Mouse (Mus musculus) kidney, embryonic 16.5 days (tissue): ENCODE results near the gene Zup1. TPM values are rescaled to one million over a fixed set of nuclear protein-coding genes. Genes with fewer than 3 reads are reported as not detected.
"Not testable (repeated sequence)": the region's sequence is repeated elsewhere in the genome, so short reads cannot be mapped to it uniquely, and the experiment has no call there.

Source experiments
- ATAC-seq: fragments of 200-750 bp; cut with Nextera tagmentation; 2 replicates; pipeline ENCODE4 v1.8.0; 2017; ENCODE audit warnings: moderate TSS enrichment; ENCODE audit not compliant: low FRiP score, low TSS enrichment
- H3K27ac ChIP-seq: fragments of 300-500 bp; sonication (generic); 2 replicates; pipeline ENCODE4 v1.5.1; 2014; ENCODE audit warnings: low read length
- H3K27me3 ChIP-seq: fragments of 300-500 bp; sonication (generic); 2 replicates; pipeline ENCODE4 v1.6.1; 2014; ENCODE audit warnings: low read length, control low read depth, mixed read lengths; ENCODE audit not compliant: insufficient read depth
- H3K36me3 ChIP-seq: fragments of 300-500 bp; sonication (generic); 2 replicates; pipeline ENCODE4 v1.6.1; 2014; ENCODE audit warnings: low read length, control low read depth, mixed read lengths; ENCODE audit not compliant: insufficient read depth
- H3K4me1 ChIP-seq: fragments of 300-500 bp; sonication (generic); 2 replicates; pipeline ENCODE4 v1.6.1; 2014; ENCODE audit warnings: low read length, control low read depth, mixed read lengths; ENCODE audit not compliant: insufficient read depth
- H3K4me2 ChIP-seq: fragments of 300-500 bp; sonication (generic); replicated peaks from 2 replicates; pipeline ENCODE4 v1.6.1; 2014; ENCODE audit warnings: low read depth, low read length
- H3K4me3 ChIP-seq: fragments of 300-500 bp; sonication (generic); 2 replicates; pipeline ENCODE4 v1.5.1; 2014; ENCODE audit warnings: mild to moderate bottlenecking, low read length
- H3K9ac ChIP-seq: fragments of 300-500 bp; sonication (generic); replicated peaks from 2 replicates; pipeline ENCODE4 v1.6.1; 2014; ENCODE audit warnings: low read length
- H3K9me3 ChIP-seq: fragments of 300-500 bp; sonication (generic); 2 replicates; pipeline ENCODE4 v1.6.1; 2016; ENCODE audit warnings: low read length, control low read depth
- WGBS: fragments of 180-500 bp; shearing (Covaris S2); extraction: QIAGEN DNeasy Blood & Tissue Kit; methylation state at CpG from one replicate; pipeline ENCODE4 v1.1.7; 2014; 5-methylcytosine and 5-hydroxymethylcytosine counted together
- polyA plus RNA-seq: library from polyadenylated mRNA; unstranded; fragments of >200 nt; fragmentation: Nextera tagmentation; extraction: Ambion mirVana; gene quantifications from 2 replicates; pipeline ENCODE4 v1.2.1, GENCODE M21; 2015

Zup1 gene
- 19.9 and 22.0 TPM in 2 replicates for polyA plus RNA-seq

- Histone ChIP-seq H3K4me3 (peak within 1 kb of the TSS; percentile 63), H3K36me3 (peaks cover 4% of the 10 kb centered on the region; the same call in 1 of the 2 replicates), H3K27ac (peak within 1 kb of the TSS; percentile 55), H3K9me3 (no peaks in the 10 kb centered on the region), H3K9ac (peak within 1 kb of the TSS; percentile 84), H3K4me1 (peaks cover 6% of the 10 kb centered on the region), H3K27me3 (no peaks in the 10 kb centered on the region), H3K4me2 (peak within 1 kb of the TSS; percentile 82)
- 2% methylated on average over 42 of the region's 42 CpGs for WGBS
- ATAC-seq, result peak; percentile 98
Observed at GRCm38 (mm10) chr10:33950803-33951583, at the start of gene Zup1. TSS of gene Zup1 (minus strand) at chr10:33951269.

- Histone ChIP-seq H3K36me3 (peaks cover 63% of the 10 kb centered on the region), H3K27me3 (no peaks in the 10 kb centered on the region), H3K9me3 (no peaks in the 10 kb centered on the region), H3K4me1 (no peaks in the 10 kb centered on the region), H3K9ac (no peak overlapping the region), H3K4me3 (no peak overlapping the region), H3K4me2 (no peak overlapping the region), H3K27ac (no peak overlapping the region)
- ATAC-seq, result no peak
Observed at GRCm38 (mm10) chr10:33998397-33998796, 47.3 kb upstream of the Zup1 start.

GRCm38 (mm10) chr10:33996686-33997085 lies 45.6 kb upstream of the Zup1 start:
- H3K4me3 ChIP-seq, H3K4me1 ChIP-seq, H3K27ac ChIP-seq, H3K4me2 ChIP-seq, ATAC-seq, H3K9ac ChIP-seq, H3K27me3 ChIP-seq, H3K9me3 ChIP-seq: not testable (repeated sequence)
- H3K36me3 ChIP-seq, result peaks cover 67% of the 10 kb centered on the region
- WGBS, result 96% methylated on average over 6 of the region's 8 CpGs

- H3K4me1 ChIP-seq, result no peaks in the 10 kb centered on the region
- no peak overlapping the region for H3K4me3 ChIP-seq
- no peak overlapping the region for H3K27ac ChIP-seq
- WGBS, result 22% methylated on average over 4 of the region's 4 CpGs
- H3K4me2 ChIP-seq, result no peak overlapping the region
- H3K36me3 ChIP-seq, result 0 out of 2 replicates have a peak, but pooled peaks cover 6% of the 10 kb centered on the region
- H3K9me3 ChIP-seq, result no peaks in the 10 kb centered on the region
- peak; percentile 61; the same call in 1 of the 2 replicates for ATAC-seq
- H3K27me3 ChIP-seq, result no peaks in the 10 kb centered on the region
- no peak overlapping the region for H3K9ac ChIP-seq
Observed at GRCm38 (mm10) chr10:33986771-33987170, 35.7 kb upstream of the Zup1 start.

GRCm38 (mm10) chr10:33974781-33975494 lies 23.9 kb upstream of the Zup1 start:
- H3K27ac ChIP-seq, result no peak overlapping the region
- H3K4me2 ChIP-seq, result no peak overlapping the region
- no peak for ATAC-seq
- H3K9ac ChIP-seq, result no peak overlapping the region
- no peaks in the 10 kb centered on the region for H3K4me1 ChIP-seq
- H3K9me3 ChIP-seq, result peaks cover 7% of the 10 kb centered on the region; the same call in 1 of the 2 replicates
- H3K4me3 ChIP-seq, result no peak overlapping the region
- WGBS, result 89% methylated on average over 7 of the region's 7 CpGs
- no peaks in the 10 kb centered on the region for H3K27me3 ChIP-seq
- no peaks in the 10 kb centered on the region for H3K36me3 ChIP-seq

- H3K9me3 ChIP-seq, result no peaks in the 10 kb centered on the region
- no peak overlapping the region for H3K4me2 ChIP-seq
- no peak overlapping the region for H3K4me3 ChIP-seq
- peaks cover 4% of the 10 kb centered on the region; the same call in 1 of the 2 replicates for H3K36me3 ChIP-seq
- H3K27me3 ChIP-seq, result no peaks in the 10 kb centered on the region
- WGBS, result 64% methylated on average over 3 of the region's 3 CpGs
- no peak overlapping the region for H3K9ac ChIP-seq
- peaks cover 6% of the 10 kb centered on the region for H3K4me1 ChIP-seq
- H3K27ac ChIP-seq, result no peak overlapping the region
- no peak for ATAC-seq
Observed at GRCm38 (mm10) chr10:33952509-33952908, 1.4 kb upstream of the Zup1 start.

- Histone ChIP-seq H3K36me3 (peaks cover 25% of the 10 kb centered on the region), H3K27ac (no peak overlapping the region), H3K27me3 (no peaks in the 10 kb centered on the region), H3K4me1 (peaks cover 6% of the 10 kb centered on the region; the same call in 1 of the 2 replicates), H3K9ac (no peak overlapping the region), H3K4me3 (no peak overlapping the region), H3K4me2 (no peak overlapping the region), H3K9me3 (no peaks in the 10 kb centered on the region)
- WGBS, result 72% methylated on average over 2 of the region's 2 CpGs
- ATAC-seq, result no peak
Observed at GRCm38 (mm10) chr10:33946336-33946735, 4.7 kb downstream of the Zup1 start.

- no peak overlapping the region for H3K27ac ChIP-seq
- no peak overlapping the region for H3K4me2 ChIP-seq
- H3K4me3 ChIP-seq, result no peak overlapping the region
- 85% methylated on average over 3 of the region's 3 CpGs for whole genome bisulfite sequencing
- peaks cover 6% of the 10 kb centered on the region; the same call in 1 of the 2 replicates for H3K4me1 ChIP-seq
- no peaks in the 10 kb centered on the region for H3K9me3 ChIP-seq
- no peaks in the 10 kb centered on the region for H3K27me3 ChIP-seq
- no peak overlapping the region for H3K9ac ChIP-seq
- ATAC-seq, result no peak
- H3K36me3 ChIP-seq, result peaks cover 25% of the 10 kb centered on the region
Observed at GRCm38 (mm10) chr10:33945390-33945789, 5.7 kb downstream of the Zup1 start.

GRCm38 (mm10) chr10:33940702-33941101 lies 10.4 kb downstream of the Zup1 start:
- Histone ChIP-seq H3K27me3 (no peaks in the 10 kb centered on the region), H3K4me2 (no peak overlapping the region), H3K27ac (no peak overlapping the region), H3K9ac (no peak overlapping the region), H3K36me3 (peaks cover 44% of the 10 kb centered on the region), H3K9me3 (no peaks in the 10 kb centered on the region), H3K4me1 (no peaks in the 10 kb centered on the region), H3K4me3 (no peak overlapping the region)
- no peak for ATAC-seq

GRCm38 (mm10) chr10:33905489-33905888 lies 45.6 kb downstream of the Zup1 start:
- Histone ChIP-seq H3K9ac (no peak overlapping the region; the same call in 1 of the 2 replicates), H3K4me1 (0 out of 2 replicates have a peak, but pooled peaks cover 4% of the 10 kb centered on the region), H3K36me3 (no peaks in the 10 kb centered on the region), H3K27me3 (no peaks in the 10 kb centered on the region), H3K4me2 (peak overlapping the region; percentile 66), H3K4me3 (peak overlapping the region; percentile 52), H3K9me3 (no peaks in the 10 kb centered on the region), H3K27ac (no peak overlapping the region)
- ATAC-seq, result peak; percentile 79
- WGBS, result 6% methylated on average over 6 of the region's 6 CpGs
